Mouse (Mus musculus) stomach, postnatal 0 days (tissue): ENCODE measurements around the gene Epha4.

ENCODE experiments used
- CTCF ChIP-seq: IDR thresholded peaks from 2 replicates; pipeline ENCODE4 v1.5.1; 2016; ENCODE audit warnings: antibody characterized with exemption, low read depth, mild to moderate bottlenecking, moderate library complexity
- EP300 ChIP-seq: optimal IDR thresholded peaks from 2 replicates; pipeline ENCODE3; 2016; ENCODE audit warnings: antibody characterized with exemption

GRCm38 (mm10) chr1:77505263-77505662 lies 9.6 kb downstream of the Epha4 start:
- no peak for TF ChIP-seq CTCF
- no peak for TF ChIP-seq EP300
